Mouse (Mus musculus): ENCODE results near the gene Cpt1b.

DNA sequence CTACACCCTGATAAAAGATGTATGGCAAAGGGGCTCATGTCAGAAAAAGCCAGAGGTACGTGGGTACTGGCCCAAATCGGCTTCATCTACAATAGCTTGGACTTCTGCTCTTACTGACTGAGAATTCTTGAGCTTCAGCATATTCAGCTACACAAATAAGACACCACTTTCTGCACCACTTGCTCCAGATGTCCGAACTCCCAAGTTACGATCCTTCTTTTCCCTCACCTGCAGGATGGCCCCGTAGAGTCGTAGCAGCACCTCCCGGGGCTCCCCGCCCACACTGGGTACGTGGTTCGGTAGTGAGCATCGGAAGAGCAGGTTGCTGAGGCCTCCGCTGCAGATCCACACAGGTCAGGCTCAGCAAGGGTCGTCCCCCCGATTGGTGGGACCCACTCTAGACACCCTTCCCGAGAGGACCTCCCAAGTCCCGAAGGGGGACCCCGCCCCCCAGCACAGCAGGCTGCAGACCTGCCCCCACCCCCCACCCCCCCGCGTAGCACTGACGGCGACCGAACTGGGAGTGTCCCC is 3.2 kb upstream of the Cpt1b start:
- TF ChIP-seq CTCF (IDR thresholded peaks at IDR 0.05; ENCODE audit: borderline replicate concordance, insufficient read depth, low read depth, low read length) (no peak), POLR2A (IDR thresholded peaks at IDR 0.05; ENCODE audit: borderline replicate concordance, insufficient read depth, low read length) (no peak)

Measured in cerebellum, adult 2 months (tissue).